Mouse (Mus musculus) stomach, postnatal 0 days (tissue): ENCODE data around the gene Rhox7b. TPM values are rescaled to one million over a fixed set of nuclear protein-coding genes. Genes with fewer than 3 reads are reported as not detected.

Experiments
- ATAC-seq: fragments of 200-750 bp; cut with Nextera tagmentation; 2 replicates; pipeline ENCODE4 v1.8.0; 2017; ENCODE audit not compliant: low FRiP score, low TSS enrichment
- DNase-seq: peaks from one replicate; pipeline ENCODE4 v3.0.0-alpha.2; 2016; ENCODE audit warnings: low spot score
- H3K27ac ChIP-seq: fragments of 300-500 bp; sonication (generic); replicated peaks from 2 replicates; pipeline ENCODE4 v1.5.1; 2014; ENCODE audit warnings: mild to moderate bottlenecking, control low read depth
- H3K27me3 ChIP-seq: fragments of 300-500 bp; sonication (generic); 2 replicates; pipeline ENCODE4 v1.6.1; 2014; ENCODE audit warnings: low read length; ENCODE audit not compliant: control insufficient read depth, insufficient read depth
- H3K36me3 ChIP-seq: fragments of 300-500 bp; sonication (generic); 2 replicates; pipeline ENCODE4 v1.6.1; 2014; ENCODE audit warnings: low read length, mixed read lengths; ENCODE audit not compliant: control insufficient read depth, insufficient read depth
- H3K4me1 ChIP-seq: fragments of 300-500 bp; sonication (generic); replicated peaks from 2 replicates; pipeline ENCODE4 v1.6.1; 2014; ENCODE audit warnings: antibody characterized with exemption; ENCODE audit not compliant: control insufficient read depth, insufficient read depth
- H3K4me2 ChIP-seq: fragments of 300-500 bp; sonication (generic); replicated peaks from 2 replicates; pipeline ENCODE4 v1.6.1; 2014; ENCODE audit warnings: low read depth, mild to moderate bottlenecking, control low read depth, moderate library complexity
- H3K4me3 ChIP-seq: fragments of 300-500 bp; sonication (generic); 2 replicates; pipeline ENCODE4 v1.5.1; 2014; ENCODE audit warnings: low read depth, low read length, control low read depth
- H3K9ac ChIP-seq: fragments of 300-500 bp; sonication (generic); 2 replicates; pipeline ENCODE4 v1.6.1; 2014; ENCODE audit warnings: mild to moderate bottlenecking, low read length, control low read depth, mixed read lengths
- H3K9me3 ChIP-seq: fragments of 300-500 bp; sonication (generic); 2 replicates; pipeline ENCODE4 v1.6.1; 2016; ENCODE audit warnings: low read length; ENCODE audit not compliant: control insufficient read depth
- CTCF ChIP-seq: IDR thresholded peaks from 2 replicates; pipeline ENCODE4 v1.5.1; 2016; ENCODE audit warnings: antibody characterized with exemption, low read depth, mild to moderate bottlenecking, moderate library complexity
- EP300 ChIP-seq: optimal IDR thresholded peaks from 2 replicates; pipeline ENCODE3; 2016; ENCODE audit warnings: antibody characterized with exemption
- WGBS: fragments of 180-500 bp; shearing (Covaris S2); extraction: QIAGEN DNeasy Blood & Tissue Kit; methylation state at CpG from one replicate; pipeline ENCODE4 v1.1.7; 2014; 5-methylcytosine and 5-hydroxymethylcytosine counted together
- polyA plus RNA-seq: library from polyadenylated mRNA; unstranded; fragments of >200 nt; fragmentation: Nextera tagmentation; extraction: Ambion mirVana; gene quantifications from 2 replicates; pipeline ENCODE4 v1.2.1, GENCODE M21; 2015

Gene Rhox7b
- polyA plus RNA-seq, 1 experiment from 2014 or later, result not detected

GRCm38 (mm10) chrX:37871641-37872040 lies 25.4 kb downstream of the Rhox7b start:
- ATAC-seq (no peak), DNase-seq (no peak)
- Histone ChIP-seq H3K4me2 (no peak overlapping the region), H3K27me3 (no peaks in the 10 kb centered on the region), H3K4me3 (no peak overlapping the region), H3K9me3 (no peaks in the 10 kb centered on the region), H3K27ac (no peak overlapping the region), H3K36me3 (no peaks in the 10 kb centered on the region), H3K9ac (no peak overlapping the region), H3K4me1 (no peaks in the 10 kb centered on the region)
- WGBS, result 90% methylated on average over 2 of the region's 2 CpGs
- no peak for TF ChIP-seq CTCF
- TF ChIP-seq EP300, result no peak

Other genes with a start within 250 kb of the Rhox7b start
- not detected in 2 replicates for gene Rhox4g, start 245.9 kb downstream of the Rhox7b start, polyA plus RNA-seq
- not detected in 2 replicates for gene Rhox3h, start 228.5 kb downstream of the Rhox7b start, polyA plus RNA-seq
- gene Rhox2h, start 224.0 kb downstream of the Rhox7b start, polyA plus RNA-seq, result not detected in 2 replicates
- 0.17 and 0.34 TPM in 2 replicates for gene Rhox5, start 92.4 kb downstream of the Rhox7b start, polyA plus RNA-seq
- not detected in 2 replicates for gene Rhox6, start 70.3 kb downstream of the Rhox7b start, polyA plus RNA-seq
- not detected in 2 replicates for gene Rhox7a, start 65.5 kb downstream of the Rhox7b start, polyA plus RNA-seq
- gene Rhox8, start 18.3 kb downstream of the Rhox7b start, polyA plus RNA-seq, result 0.11 TPM in 1 of 2 replicates, not detected in the other
- not detected in 2 replicates for gene Rhox9, start 4.5 kb upstream of the Rhox7b start, polyA plus RNA-seq
- not detected in 2 replicates for gene Btg1-ps1, start 121.6 kb upstream of the Rhox7b start, polyA plus RNA-seq
- not detected in 2 replicates for gene Btg1-ps2, start 145.9 kb upstream of the Rhox7b start, polyA plus RNA-seq
- 0.18 TPM in 1 of 2 replicates, not detected in the other for gene Rhox10, start 169.2 kb upstream of the Rhox7b start, polyA plus RNA-seq
- gene Rhox11, start 187.9 kb upstream of the Rhox7b start, polyA plus RNA-seq, result not detected in 2 replicates
- gene Rhox12, start 213.7 kb upstream of the Rhox7b start, polyA plus RNA-seq, result not detected in 2 replicates
- not detected in 2 replicates for gene Rhox13, start 224.0 kb upstream of the Rhox7b start, polyA plus RNA-seq